Mouse (Mus musculus) limb, embryonic 13.5 days (tissue): ENCODE measurements around the gene Cdk13. TPM values are rescaled to one million over a fixed set of nuclear protein-coding genes. Genes with fewer than 3 reads are reported as not detected.

Experiments used
- ATAC-seq: fragments of 200-750 bp; cut with Nextera tagmentation; 2 replicates; pipeline ENCODE4 v1.8.0; 2017; ENCODE audit warnings: low read depth, moderate number of reproducible peaks, moderate TSS enrichment; ENCODE audit not compliant: low FRiP score
- H3K27ac ChIP-seq: fragments of 300-500 bp; sonication (generic); 2 replicates; pipeline ENCODE4 v1.5.1; 2015; ENCODE audit warnings: inconsistent platforms, mild to moderate bottlenecking, moderate library complexity
- H3K27me3 ChIP-seq: fragments of 300-500 bp; sonication (generic); 2 replicates; pipeline ENCODE4 v1.6.1; 2015; ENCODE audit warnings: mild to moderate bottlenecking, inconsistent platforms
- H3K36me3 ChIP-seq: fragments of 300-500 bp; sonication (generic); 2 replicates; pipeline ENCODE4 v1.6.1; 2015; ENCODE audit warnings: inconsistent platforms, mild to moderate bottlenecking, moderate library complexity
- H3K4me1 ChIP-seq: fragments of 300-500 bp; sonication (generic); 2 replicates; pipeline ENCODE4 v1.6.1; 2015; ENCODE audit warnings: inconsistent platforms
- H3K4me2 ChIP-seq: fragments of 300-500 bp; sonication (generic); replicated peaks from 2 replicates; pipeline ENCODE4 v1.6.1; 2015; ENCODE audit warnings: inconsistent platforms, mild to moderate bottlenecking, moderate library complexity
- H3K4me3 ChIP-seq: fragments of 300-500 bp; sonication (generic); 2 replicates; pipeline ENCODE4 v1.5.1; 2015; ENCODE audit warnings: moderate library complexity, mild to moderate bottlenecking, inconsistent platforms
- H3K9ac ChIP-seq: fragments of 300-500 bp; sonication (generic); 2 replicates; pipeline ENCODE4 v1.6.1; 2015; ENCODE audit warnings: mild to moderate bottlenecking, inconsistent platforms
- H3K9me3 ChIP-seq: fragments of 300-500 bp; sonication (generic); 2 replicates; pipeline ENCODE4 v1.6.1; 2016; ENCODE audit warnings: inconsistent platforms
- WGBS: fragments of 180-500 bp; shearing (Covaris S2); methylation state at CpG from one replicate; pipeline ENCODE4 v1.1.7; 2015; 5-methylcytosine and 5-hydroxymethylcytosine counted together
- microRNA counts: library from miRNA; unstranded; fragments of <30 nt; microRNA quantifications from one replicate; lab custom pipeline; 2016
- microRNA-seq: library from miRNA; unstranded; fragments of <30 nt; microRNA quantifications from one replicate; pipeline ENCODE4, GENCODE M21; 2016
- polyA plus RNA-seq: library from polyadenylated mRNA; unstranded; fragments of >200 nt; fragmentation: Nextera tagmentation; extraction: Ambion mirVana; gene quantifications from 2 replicates; pipeline ENCODE4 v1.2.1, GENCODE M21; 2015

The Cdk13 gene
- polyA plus RNA-seq, 1 experiment from 2014 or later, result 18.1 TPM

GRCm38 (mm10) chr13:17693816-17694215, 111.1 kb downstream of the Cdk13 start:
- Histone ChIP-seq H3K36me3 (no peaks in the 10 kb centered on the region), H3K27me3 (no peaks in the 10 kb centered on the region), H3K4me3 (peak overlapping the region; percentile 82), H3K9me3 (no peaks in the 10 kb centered on the region), H3K27ac (no peak overlapping the region), H3K4me1 (peaks cover 11% of the 10 kb centered on the region), H3K4me2 (peak overlapping the region; percentile 63), H3K9ac (no peak overlapping the region)
- WGBS, result 69% methylated on average over 5 of the region's 5 CpGs
- ATAC-seq, result no peak

- Histone ChIP-seq H3K4me1 (peaks cover 4% of the 10 kb centered on the region), H3K36me3 (no peaks in the 10 kb centered on the region), H3K4me3 (no peak overlapping the region), H3K27me3 (no peaks in the 10 kb centered on the region), H3K9me3 (no peaks in the 10 kb centered on the region), H3K9ac (no peak overlapping the region), H3K4me2 (no peak overlapping the region), H3K27ac (no peak overlapping the region)
- 58% methylated on average over 1 of the region's 1 CpGs for WGBS
- no peak for ATAC-seq
These were observed 113.5 kb downstream of the Cdk13 start for GRCm38 (mm10) chr13:17691436-17691835.

GRCm38 (mm10) chr13:17690686-17691085, 114.2 kb downstream of the Cdk13 start:
- peaks cover 4% of the 10 kb centered on the region for H3K4me1 ChIP-seq
- H3K9me3 ChIP-seq, result no peaks in the 10 kb centered on the region
- H3K4me2 ChIP-seq, result no peak overlapping the region
- ATAC-seq, result no peak
- no peaks in the 10 kb centered on the region for H3K36me3 ChIP-seq
- H3K9ac ChIP-seq, result no peak overlapping the region
- no peaks in the 10 kb centered on the region for H3K27me3 ChIP-seq
- no peak overlapping the region for H3K27ac ChIP-seq
- H3K4me3 ChIP-seq, result no peak overlapping the region

GRCm38 (mm10) chr13:17689461-17689860, 115.4 kb downstream of the Cdk13 start:
- no peak overlapping the region for H3K4me2 ChIP-seq
- no peaks in the 10 kb centered on the region for H3K36me3 ChIP-seq
- no peaks in the 10 kb centered on the region for H3K27me3 ChIP-seq
- peaks cover 4% of the 10 kb centered on the region for H3K4me1 ChIP-seq
- H3K9ac ChIP-seq, result no peak overlapping the region
- no peak overlapping the region for H3K27ac ChIP-seq
- H3K9me3 ChIP-seq, result no peaks in the 10 kb centered on the region
- H3K4me3 ChIP-seq, result no peak overlapping the region
- ATAC-seq, result no peak

DNA sequence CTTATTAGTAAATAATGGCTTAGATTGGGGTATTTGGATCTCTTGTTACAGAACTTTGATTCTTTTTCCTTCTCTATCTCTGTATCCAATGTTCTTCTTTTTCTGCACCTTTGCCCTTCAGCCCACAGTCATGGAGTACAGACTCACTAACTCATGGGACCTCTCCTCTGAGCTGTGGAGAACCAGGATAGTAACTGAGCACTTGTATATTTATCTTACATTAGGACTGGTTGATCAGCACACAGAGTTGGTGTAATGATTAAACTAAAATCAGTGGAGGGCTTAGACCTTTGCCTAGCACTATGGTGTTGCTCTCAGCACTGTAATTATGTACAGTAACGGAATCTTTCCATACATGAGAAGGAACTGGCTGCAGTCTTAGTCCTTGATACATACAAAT, 133.8 kb downstream of the Cdk13 start:
- H3K27me3 ChIP-seq, result no peaks in the 10 kb centered on the region
- no peak overlapping the region for H3K27ac ChIP-seq
- no peaks in the 10 kb centered on the region for H3K36me3 ChIP-seq
- H3K4me1 ChIP-seq, result no peaks in the 10 kb centered on the region
- H3K4me3 ChIP-seq, result no peak overlapping the region
- H3K4me2 ChIP-seq, result no peak overlapping the region
- no peak for ATAC-seq
- WGBS, result 86% methylated on average over 1 of the region's 1 CpGs
- no peaks in the 10 kb centered on the region for H3K9me3 ChIP-seq
- no peak overlapping the region for H3K9ac ChIP-seq

- ATAC-seq, result no peak
- Histone ChIP-seq H3K9ac (no peak overlapping the region), H3K4me3 (no peak overlapping the region), H3K36me3 (no peaks in the 10 kb centered on the region), H3K4me1 (no peaks in the 10 kb centered on the region), H3K9me3 (no peaks in the 10 kb centered on the region), H3K4me2 (no peak overlapping the region), H3K27me3 (no peaks in the 10 kb centered on the region), H3K27ac (no peak overlapping the region)
- WGBS, result 96% methylated on average over 1 of the region's 1 CpGs
These were observed 137.5 kb downstream of the Cdk13 start for GRCm38 (mm10) chr13:17667380-17667779.

MicroRNA genes within 50 kb of the gene (microRNA counts, 519-probe panel; counts per million panel counts)
- microRNA mmu-miR-466i (lab: Ali Mortazavi, UCI), result not detected

Small RNA genes lying within 50 kb of the gene (microRNA-seq; reads per million reads assigned to microRNA genes)
- not detected for gene Mir466i

Other genes starting within 250 kb of the Cdk13 start
- 46.8 and 47.7 TPM in 2 replicates for gene Mplkip, start 109.9 kb downstream of the Cdk13 start, polyA plus RNA-seq
- gene Sugct, start 109.5 kb downstream of the Cdk13 start, polyA plus RNA-seq, result 6.1 and 6.8 TPM in 2 replicates
- 107 and 114 TPM in 2 replicates for gene Rala, start 139.1 kb upstream of the Cdk13 start, polyA plus RNA-seq
- 80.7 and 81.4 TPM in 2 replicates for gene Yae1d1, start 188.3 kb upstream of the Cdk13 start, polyA plus RNA-seq